Mouse (Mus musculus) C2C12 (cell line): ENCODE results near the gene Klf6.

ENCODE experiments used
- CTCF ChIP-seq: IDR thresholded peaks from one replicate; pipeline ENCODE4 v1.5.1; 2011; ENCODE audit not compliant: control insufficient read depth, insufficient read depth, insufficient read length
- MAX ChIP-seq: IDR thresholded peaks from one replicate; pipeline ENCODE4 v1.6.1; 2011; ENCODE audit warnings: mild to moderate bottlenecking, control low read depth
- MYOD1 ChIP-seq: IDR thresholded peaks from one replicate; pipeline ENCODE4 v1.6.1; 2011; ENCODE audit warnings: low read depth; ENCODE audit not compliant: control insufficient read depth, insufficient read length
- MYOG ChIP-seq: IDR thresholded peaks from one replicate; pipeline ENCODE4 v1.6.1; 2011; ENCODE audit not compliant: control insufficient read depth, insufficient read length; ENCODE audit errors: extremely low read depth
- USF1 ChIP-seq: IDR thresholded peaks from one replicate; pipeline ENCODE4 v1.6.1; 2011; ENCODE audit warnings: low read depth, mild to moderate bottlenecking, control low read depth, moderate library complexity

DNA sequence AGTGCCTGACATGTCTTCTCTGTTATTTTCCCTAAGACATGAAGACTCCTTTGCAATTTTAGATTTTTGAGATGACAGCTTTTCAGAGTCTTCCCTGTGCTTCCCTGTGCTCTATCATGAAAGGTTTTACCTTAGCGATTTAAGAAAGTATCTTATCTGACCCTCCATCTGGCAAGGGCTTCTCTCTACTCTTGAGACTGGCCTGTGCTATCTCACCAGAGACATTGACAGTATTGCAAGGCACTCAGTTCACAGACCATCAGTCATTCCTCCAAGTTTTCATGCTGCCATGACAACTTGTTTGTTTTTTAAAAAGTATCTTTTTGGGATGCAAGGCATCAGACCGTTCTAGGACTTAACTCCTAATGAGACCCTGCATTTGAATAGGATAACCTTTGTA lies 13.5 kb upstream of the Klf6 start:
- TF ChIP-seq CTCF (no peak), MAX (no peak), USF1 (no peak), MYOG (no peak), MYOD1 (no peak)
